Mouse (Mus musculus) kidney, embryonic 15.5 days (tissue): Measurements from ENCODE around the gene Rhof. TPM values are rescaled to one million over a fixed set of nuclear protein-coding genes. Genes with fewer than 3 reads are reported as not detected.

ENCODE experiments used
- ATAC-seq: fragments of 200-750 bp; cut with Nextera tagmentation; replicated peaks from 2 replicates; pipeline ENCODE4 v1.8.0; 2017; ENCODE audit warnings: moderate TSS enrichment; ENCODE audit not compliant: low FRiP score
- H3K27ac ChIP-seq: fragments of 300-500 bp; sonication (generic); 2 replicates; pipeline ENCODE4 v1.5.1; 2015; ENCODE audit warnings: mild to moderate bottlenecking, inconsistent platforms
- H3K27me3 ChIP-seq: fragments of 300-500 bp; sonication (generic); 2 replicates; pipeline ENCODE4 v1.6.1; 2015; ENCODE audit warnings: inconsistent platforms
- H3K36me3 ChIP-seq: fragments of 300-500 bp; sonication (generic); 2 replicates; pipeline ENCODE4 v1.6.1; 2015; ENCODE audit warnings: inconsistent platforms
- H3K4me1 ChIP-seq: fragments of 300-500 bp; sonication (generic); 2 replicates; pipeline ENCODE4 v1.6.1; 2015; ENCODE audit warnings: inconsistent platforms
- H3K4me2 ChIP-seq: fragments of 300-500 bp; sonication (generic); 2 replicates; pipeline ENCODE4 v1.6.1; 2015; ENCODE audit warnings: moderate library complexity, mild to moderate bottlenecking, inconsistent platforms
- H3K4me3 ChIP-seq: fragments of 300-500 bp; sonication (generic); replicated peaks from 2 replicates; pipeline ENCODE4 v1.5.1; 2015; ENCODE audit warnings: mild to moderate bottlenecking, inconsistent platforms
- H3K9ac ChIP-seq: fragments of 300-500 bp; sonication (generic); 2 replicates; pipeline ENCODE4 v1.6.1; 2015; ENCODE audit warnings: mild to moderate bottlenecking, inconsistent platforms
- H3K9me3 ChIP-seq: fragments of 300-500 bp; sonication (generic); replicated peaks from 2 replicates; pipeline ENCODE4 v1.6.1; 2016; ENCODE audit warnings: inconsistent platforms
- WGBS: fragments of 180-500 bp; shearing (Covaris S2); methylation state at CpG from one replicate; pipeline ENCODE4 v1.1.7; 2015; ENCODE audit warnings: mixed read lengths; 5-methylcytosine and 5-hydroxymethylcytosine counted together
- polyA plus RNA-seq: library from polyadenylated mRNA; unstranded; fragments of >200 nt; fragmentation: Nextera tagmentation; extraction: Ambion mirVana; gene quantifications from 2 replicates; pipeline ENCODE4 v1.2.1, GENCODE M21; 2015

Rhof gene
- 3.0 and 3.6 TPM in 2 replicates for polyA plus RNA-seq

GRCm38 (mm10) chr5:123132308-123133071 lies at the start of gene Rhof:
TSS of gene Rhof (minus strand) at chr5:123132692.
- Histone ChIP-seq H3K27me3 (no peaks in the 10 kb centered on the region), H3K4me1 (peaks cover 77% of the 10 kb centered on the region), H3K9ac (peak within 1 kb of the TSS; percentile 35), H3K4me3 (peak within 1 kb of the TSS; percentile 42), H3K4me2 (peak within 1 kb of the TSS; percentile 76), H3K27ac (peak within 1 kb of the TSS; percentile 100), H3K36me3 (peaks cover 24% of the 10 kb centered on the region), H3K9me3 (no peaks in the 10 kb centered on the region)
- peak; percentile 55 for ATAC-seq
- WGBS = 4% methylated on average over 44 of the region's 44 CpGs

GRCm38 (mm10) chr5:123181536-123181935 lies 49.0 kb upstream of the Rhof start:
- H3K36me3 ChIP-seq = no peaks in the 10 kb centered on the region
- no peaks in the 10 kb centered on the region for H3K9me3 ChIP-seq
- no peak for ATAC-seq
- no peak overlapping the region for H3K4me2 ChIP-seq
- no peaks in the 10 kb centered on the region for H3K4me1 ChIP-seq
- H3K4me3 ChIP-seq = no peak overlapping the region
- no peak overlapping the region for H3K27ac ChIP-seq
- H3K9ac ChIP-seq = no peak overlapping the region
- 0 out of 2 replicates have a peak, but pooled peaks cover 3% of the 10 kb centered on the region for H3K27me3 ChIP-seq
- 79% methylated on average over 6 of the region's 6 CpGs for WGBS

GRCm38 (mm10) chr5:123180390-123180789 lies 47.9 kb upstream of the Rhof start:
- H3K4me1 ChIP-seq = no peaks in the 10 kb centered on the region
- no peak overlapping the region for H3K4me2 ChIP-seq
- H3K27me3 ChIP-seq = 0 out of 2 replicates have a peak, but pooled peaks cover 3% of the 10 kb centered on the region
- H3K27ac ChIP-seq = no peak overlapping the region
- no peak overlapping the region for H3K4me3 ChIP-seq
- ATAC-seq = no peak
- WGBS = 95% methylated on average over 15 of the region's 15 CpGs
- no peaks in the 10 kb centered on the region for H3K9me3 ChIP-seq
- no peak overlapping the region for H3K9ac ChIP-seq
- H3K36me3 ChIP-seq = no peaks in the 10 kb centered on the region

GRCm38 (mm10) chr5:123178792-123179191 lies 46.3 kb upstream of the Rhof start:
- Histone ChIP-seq H3K36me3 (no peaks in the 10 kb centered on the region), H3K27ac (no peak overlapping the region), H3K4me1 (no peaks in the 10 kb centered on the region), H3K4me2 (no peak overlapping the region), H3K27me3 (no peaks in the 10 kb centered on the region), H3K4me3 (no peak overlapping the region), H3K9ac (no peak overlapping the region), H3K9me3 (no peaks in the 10 kb centered on the region)
- 87% methylated on average over 5 of the region's 5 CpGs for WGBS
- no peak for ATAC-seq

GRCm38 (mm10) chr5:123171646-123172350 lies 39.3 kb upstream of the Rhof start:
- peak overlapping the region; percentile 66 for H3K4me2 ChIP-seq
- 12% methylated on average over 22 of the region's 22 CpGs for WGBS

DNA sequence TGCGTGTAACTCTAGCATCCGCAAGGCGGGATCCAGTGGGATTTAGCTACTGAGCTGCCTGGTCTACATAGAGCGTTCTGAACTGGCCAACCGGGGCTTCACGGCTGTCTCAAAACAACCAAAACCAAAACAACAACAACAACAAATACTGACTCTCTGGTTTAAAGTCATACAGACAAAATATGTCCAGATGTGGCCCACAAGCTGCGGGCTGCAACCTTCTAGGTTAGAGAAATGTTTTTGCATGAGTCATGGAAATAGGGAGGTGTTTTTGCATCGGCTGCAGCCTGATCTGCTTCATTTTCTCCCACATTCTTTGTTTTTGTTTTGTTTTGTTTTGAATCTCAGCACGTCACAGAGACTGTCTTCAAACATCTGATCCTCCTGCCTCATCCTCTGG lies 37.9 kb upstream of the Rhof start:
- H3K36me3 ChIP-seq = peaks cover 19% of the 10 kb centered on the region
- no peak overlapping the region for H3K4me3 ChIP-seq
- peaks cover 42% of the 10 kb centered on the region for H3K4me1 ChIP-seq
- H3K27ac ChIP-seq = 0 out of 2 replicates have a peak overlapping the region, but pooled peaks have one; percentile 16
- H3K9ac ChIP-seq = no peak overlapping the region
- H3K9me3 ChIP-seq = no peaks in the 10 kb centered on the region
- ATAC-seq = no peak
- 58% methylated on average over 9 of the region's 9 CpGs for WGBS
- no peaks in the 10 kb centered on the region for H3K27me3 ChIP-seq
- no peak overlapping the region for H3K4me2 ChIP-seq

More at GRCm38 (mm10) chr5:123171646-123172350, 39.3 kb upstream of the Rhof start:
- Histone ChIP-seq H3K27me3 (no peaks in the 10 kb centered on the region), H3K9ac (peak overlapping the region; percentile 27; the same call in 1 of the 2 replicates), H3K36me3 (peaks cover 5% of the 10 kb centered on the region), H3K9me3 (no peaks in the 10 kb centered on the region), H3K4me1 (peaks cover 41% of the 10 kb centered on the region), H3K27ac (0 out of 2 replicates have a peak overlapping the region, but pooled peaks have one; percentile 33), H3K4me3 (peak overlapping the region; percentile 37)
- peak; percentile 93 for ATAC-seq

DNA sequence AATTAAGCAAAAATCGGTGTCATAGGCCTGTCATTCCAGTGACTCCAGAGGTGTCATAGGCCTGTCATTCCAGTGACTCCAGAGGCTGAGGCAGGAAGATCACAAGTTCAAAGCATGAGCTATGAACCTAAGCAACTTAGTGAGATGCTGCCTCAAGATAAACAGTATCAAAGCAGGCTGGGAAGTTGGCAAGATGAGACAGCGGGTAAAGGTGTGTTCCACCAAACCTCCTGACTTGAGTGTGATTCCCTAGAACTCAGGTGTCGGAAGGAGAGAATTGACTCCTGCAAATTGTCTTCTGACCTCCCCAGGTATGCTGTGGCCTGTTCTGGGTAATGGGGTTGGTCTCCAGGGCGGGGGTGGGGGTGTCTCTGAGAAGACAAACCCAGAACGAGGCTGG lies 36.8 kb upstream of the Rhof start, which contains the start of gene Psmd9:
Psmd9 (plus strand) TSS at position 130 of the 400 bp plus-strand sequence.
- Histone ChIP-seq H3K4me3 (no peak within 1 kb of the TSS), H3K9me3 (no peaks in the 10 kb centered on the region), H3K9ac (no peak within 1 kb of the TSS), H3K27me3 (no peaks in the 10 kb centered on the region), H3K27ac (peak within 1 kb of the TSS; percentile 27; the same call in 1 of the 2 replicates), H3K4me1 (peaks cover 42% of the 10 kb centered on the region), H3K4me2 (no peak within 1 kb of the TSS), H3K36me3 (peaks cover 25% of the 10 kb centered on the region)
- ATAC-seq = no peak
- WGBS = 71% methylated on average over 5 of the region's 5 CpGs

- no peak overlapping the region for H3K27ac ChIP-seq
- H3K9me3 ChIP-seq = no peaks in the 10 kb centered on the region
- no peak overlapping the region for H3K4me3 ChIP-seq
- H3K36me3 ChIP-seq = peaks cover 42% of the 10 kb centered on the region
- H3K4me2 ChIP-seq = no peak overlapping the region
- H3K4me1 ChIP-seq = peaks cover 41% of the 10 kb centered on the region
- 78% methylated on average over 5 of the region's 5 CpGs for WGBS
- ATAC-seq = no peak
- H3K9ac ChIP-seq = no peak overlapping the region
- no peaks in the 10 kb centered on the region for H3K27me3 ChIP-seq
These were observed 35.1 kb upstream of the Rhof start for GRCm38 (mm10) chr5:123167591-123167990.

DNA sequence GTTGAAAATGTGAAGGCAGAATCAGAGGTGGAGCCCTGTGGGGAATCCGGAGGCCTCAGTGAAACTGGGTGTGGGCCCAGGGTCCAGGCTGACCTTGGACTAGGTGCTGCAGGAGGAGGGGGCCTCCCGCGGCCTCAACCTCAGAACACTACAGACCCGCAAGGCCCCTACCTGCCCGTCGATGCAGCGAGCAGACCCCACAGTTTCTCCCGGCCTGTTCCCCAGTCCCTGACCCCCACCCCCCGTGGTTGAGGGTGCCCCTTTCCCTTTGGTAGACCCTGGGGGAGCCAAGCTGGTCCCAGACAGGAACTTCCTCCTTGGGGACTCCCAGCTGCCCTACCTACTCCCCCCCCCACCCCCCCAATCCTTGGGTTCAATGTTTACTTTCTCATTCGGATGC lies 33.9 kb upstream of the Rhof start:
- Histone ChIP-seq H3K9me3 (no peaks in the 10 kb centered on the region), H3K4me3 (no peak overlapping the region), H3K27me3 (no peaks in the 10 kb centered on the region), H3K4me1 (peaks cover 30% of the 10 kb centered on the region), H3K27ac (no peak overlapping the region), H3K4me2 (no peak overlapping the region), H3K9ac (no peak overlapping the region), H3K36me3 (peaks cover 53% of the 10 kb centered on the region)
- ATAC-seq = no peak
- 86% methylated on average over 10 of the region's 10 CpGs for WGBS

DNA sequence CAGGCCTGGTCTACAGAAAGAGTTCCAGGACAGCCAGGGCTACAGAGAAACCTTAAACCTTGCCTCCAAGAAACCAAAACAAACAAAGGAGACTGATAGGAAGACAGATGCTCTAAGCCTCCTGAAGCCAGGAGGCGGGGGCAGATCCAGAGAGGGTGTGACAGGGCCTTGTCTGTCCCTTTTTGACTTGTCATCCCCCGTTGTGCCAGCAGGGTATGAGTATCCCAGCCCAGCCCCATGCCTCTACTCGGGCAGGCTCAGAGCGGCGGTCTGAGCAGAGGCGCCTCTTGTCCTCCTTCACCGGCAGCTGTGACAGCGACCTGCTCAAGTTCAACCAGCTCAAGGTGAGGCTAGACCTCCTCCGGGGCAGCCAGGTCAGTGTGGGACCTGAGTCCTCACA lies 30.4 kb upstream of the Rhof start:
- Histone ChIP-seq H3K4me3 (no peak overlapping the region), H3K4me1 (peaks cover 3% of the 10 kb centered on the region; the same call in 1 of the 2 replicates), H3K27ac (no peak overlapping the region), H3K9ac (no peak overlapping the region), H3K27me3 (no peaks in the 10 kb centered on the region), H3K36me3 (peaks cover 88% of the 10 kb centered on the region), H3K9me3 (no peaks in the 10 kb centered on the region), H3K4me2 (no peak overlapping the region)
- WGBS = 74% methylated on average over 9 of the region's 9 CpGs
- no peak for ATAC-seq

DNA sequence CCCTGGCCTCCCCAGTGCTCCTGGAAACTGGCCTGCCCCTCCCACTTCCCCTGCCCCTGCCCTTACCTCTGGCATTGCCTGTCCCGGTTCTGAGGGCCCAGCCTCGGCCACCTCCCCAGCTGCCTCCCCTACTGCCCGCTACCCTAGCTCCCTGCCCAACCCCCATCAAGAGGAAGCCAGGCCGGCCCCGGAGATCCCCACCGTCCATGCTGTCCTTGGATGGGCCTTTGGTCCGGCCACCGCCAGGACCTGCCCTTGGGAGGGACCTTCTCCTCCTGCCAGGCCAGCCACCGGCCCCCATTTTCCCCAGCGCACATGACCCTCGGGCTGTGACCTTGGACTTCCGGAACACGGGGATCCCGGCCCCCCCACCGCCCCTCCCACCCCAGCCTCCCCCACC lies 27.8 kb upstream of the Rhof start:
- Histone ChIP-seq H3K4me1 (no peaks in the 10 kb centered on the region), H3K4me3 (no peak overlapping the region), H3K4me2 (no peak overlapping the region), H3K9me3 (no peaks in the 10 kb centered on the region), H3K9ac (no peak overlapping the region), H3K27me3 (no peaks in the 10 kb centered on the region), H3K36me3 (peaks cover 90% of the 10 kb centered on the region), H3K27ac (no peak overlapping the region)
- ATAC-seq = no peak
- 79% methylated on average over 15 of the region's 15 CpGs for WGBS

- Histone ChIP-seq H3K4me2 (no peak overlapping the region), H3K4me1 (no peaks in the 10 kb centered on the region), H3K36me3 (peaks cover 94% of the 10 kb centered on the region), H3K9ac (no peak overlapping the region), H3K27ac (no peak overlapping the region), H3K9me3 (no peaks in the 10 kb centered on the region), H3K4me3 (no peak overlapping the region), H3K27me3 (no peaks in the 10 kb centered on the region)
- no peak for ATAC-seq
- 91% methylated on average over 15 of the region's 15 CpGs for WGBS
These were observed 27.4 kb upstream of the Rhof start for GRCm38 (mm10) chr5:123159866-123160265.
